Mouse (Mus musculus) brain, embryonic 18.5 days (tissue): ENCODE measurements around the gene Cfap99.

Experiments
- DNase-seq: peaks from one replicate; pipeline ENCODE4 v3.0.0-alpha.2; 2012; ENCODE audit warnings: low read depth, low spot score

Gene Cfap99

DNA sequence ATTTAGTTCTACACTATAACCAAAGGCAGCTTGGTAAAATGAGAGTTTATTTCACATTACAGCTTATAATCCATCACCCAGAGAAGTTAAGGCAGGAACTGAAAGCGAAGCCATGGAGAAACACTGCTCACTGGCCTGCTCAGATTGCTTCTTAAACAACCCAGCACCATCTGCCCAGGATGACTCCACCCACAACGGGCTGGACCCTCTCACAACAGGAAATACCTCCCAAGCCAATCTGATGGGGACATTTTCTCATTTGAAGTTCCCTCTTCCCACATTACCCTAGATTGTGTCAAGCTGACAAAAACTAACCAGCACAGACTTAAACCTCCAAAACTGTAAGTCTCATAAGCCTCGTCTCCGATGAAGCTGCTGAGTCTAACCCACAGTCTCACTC is 10.3 kb upstream of the Cfap99 start:
- no peak for DNase-seq

GRCm38 (mm10) chr5:34279214-34279613 is 9.2 kb upstream of the Cfap99 start:
- no peak for DNase-seq

- no peak for DNase-seq
Observed at GRCm38 (mm10) chr5:34280976-34281375, 7.4 kb upstream of the Cfap99 start.

GRCm38 (mm10) chr5:34283355-34283754 is 5.0 kb upstream of the Cfap99 start:
- DNase-seq, result no peak

- DNase-seq, result no peak
Observed at GRCm38 (mm10) chr5:34284156-34284750, 4.1 kb upstream of the Cfap99 start.

DNA sequence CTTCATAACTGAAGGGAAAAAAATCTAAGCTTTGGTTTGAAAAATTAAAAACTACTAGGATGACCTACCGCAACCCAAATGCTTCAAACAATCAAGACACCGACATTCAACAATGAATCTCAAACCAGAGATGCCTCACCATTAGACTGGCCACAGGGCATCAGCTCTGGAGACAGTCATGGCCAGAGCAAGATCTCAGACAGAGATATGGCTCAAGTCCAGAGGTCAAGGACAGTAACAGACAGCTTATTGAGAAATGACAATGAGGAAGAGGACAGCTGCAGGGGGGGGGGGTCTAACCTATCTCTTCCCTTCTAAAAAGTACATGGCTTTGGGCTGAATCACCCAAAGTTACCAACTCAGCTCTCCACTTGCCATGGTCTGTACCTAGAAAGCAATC is 3.1 kb upstream of the Cfap99 start:
- no peak for DNase-seq

DNA sequence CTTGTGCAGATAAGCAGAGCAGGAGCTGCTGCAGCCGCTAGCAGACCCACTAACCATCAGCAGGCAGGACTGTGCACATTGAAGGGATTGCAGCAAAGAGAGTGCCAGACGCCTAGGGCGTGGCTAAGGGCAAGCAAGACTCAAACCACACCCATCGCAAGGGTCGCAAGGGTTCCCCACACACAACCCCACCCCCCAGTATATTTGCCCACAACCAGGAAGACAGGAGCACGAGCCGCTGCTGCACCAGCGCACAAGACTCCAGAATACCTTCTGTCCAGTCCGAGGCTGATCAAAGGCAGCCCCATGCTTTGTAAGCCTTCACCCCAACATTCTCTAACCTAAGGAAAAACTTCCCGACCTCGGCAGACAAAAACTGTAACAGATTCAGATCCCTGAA is 1.9 kb upstream of the Cfap99 start:
- no peak for DNase-seq

GRCm38 (mm10) chr5:34287001-34287837 is 1.2 kb upstream of the Cfap99 start:
- DNase-seq, result no peak

- no peak for DNase-seq
Observed at GRCm38 (mm10) chr5:34287838-34288145, 608 bp upstream of the Cfap99 start.

DNA sequence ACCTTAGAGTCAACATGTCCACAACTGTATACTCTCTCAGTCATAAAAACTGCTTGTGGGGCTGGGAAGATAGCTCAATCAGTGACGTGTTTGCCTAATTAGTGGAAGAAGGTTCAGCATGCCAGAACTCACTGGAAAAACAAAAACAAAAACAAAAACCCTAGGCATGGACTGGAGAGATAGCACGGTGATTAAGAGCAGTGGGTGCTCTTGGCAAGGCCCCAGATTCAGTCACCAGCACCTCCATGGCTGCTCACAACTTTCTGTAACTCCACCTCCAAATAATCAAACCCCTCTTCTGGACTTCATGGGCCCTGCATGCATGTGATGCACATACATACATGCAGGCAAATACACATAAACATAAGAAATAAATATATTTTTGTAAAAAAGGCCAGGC is 886 bp downstream of the Cfap99 start:
- DNase-seq, result no peak

DNA sequence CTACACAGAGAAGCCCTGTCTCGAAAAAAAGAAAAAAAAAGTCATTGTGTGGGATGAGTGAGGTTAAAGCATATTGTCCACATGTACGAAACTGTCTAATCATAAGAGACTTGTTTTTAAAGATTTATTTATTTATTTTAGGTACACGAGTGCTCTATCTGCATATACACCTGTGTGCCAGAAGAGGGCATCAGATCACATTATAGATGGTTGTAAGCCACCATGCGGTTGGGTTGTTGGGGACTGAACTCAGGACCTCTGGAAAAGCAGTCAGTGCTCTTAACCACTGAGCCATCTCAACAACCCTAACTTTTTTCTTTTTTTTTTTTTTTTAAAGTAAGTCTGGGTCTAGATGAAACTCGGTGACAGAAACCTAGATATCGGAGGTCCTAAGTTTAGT is 5.0 kb downstream of the Cfap99 start:
- DNase-seq, result no peak

DNA sequence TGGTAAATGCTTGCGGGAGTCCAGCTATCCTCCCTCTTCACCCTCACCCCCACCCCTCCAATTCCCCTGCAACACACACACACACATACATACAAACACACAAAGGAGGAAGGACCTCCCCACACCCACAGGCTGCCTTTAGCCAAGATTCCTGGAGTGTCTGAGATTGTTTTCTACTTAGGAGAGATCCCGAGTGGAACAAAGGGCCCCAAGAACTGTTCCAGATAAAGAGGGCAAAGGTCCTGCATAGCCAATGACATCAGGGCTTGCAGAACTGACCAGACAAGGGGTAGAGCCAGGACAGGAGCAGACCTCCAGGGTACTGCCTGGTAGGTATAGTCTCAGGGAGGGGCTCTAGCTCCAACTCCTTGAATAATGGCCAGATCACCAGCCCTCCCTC is 6.3 kb downstream of the Cfap99 start:
- DNase-seq, result no peak

DNA sequence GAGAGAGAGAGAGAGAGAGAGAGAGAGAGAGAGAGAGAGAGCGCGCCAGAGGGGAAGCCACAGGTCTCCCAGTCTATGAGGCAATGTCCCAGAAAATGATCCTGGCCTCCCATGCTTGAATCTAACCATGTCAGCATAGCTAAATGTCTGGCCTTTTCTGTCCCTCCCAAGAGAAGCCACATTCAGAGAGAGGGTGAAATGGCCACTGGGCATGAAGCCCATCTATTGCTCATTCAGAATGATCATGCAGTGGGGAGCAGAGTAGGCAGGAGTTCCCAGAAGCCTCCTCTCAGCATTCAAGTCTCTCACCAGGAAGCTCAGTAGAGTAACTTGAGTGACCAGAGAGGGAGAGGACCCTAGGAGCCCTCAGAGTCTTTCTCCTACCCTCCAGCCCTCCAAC is 6.7 kb downstream of the Cfap99 start:
- DNase-seq, result no peak

- DNase-seq, result no peak
Observed at GRCm38 (mm10) chr5:34298061-34298460, 9.7 kb downstream of the Cfap99 start.

GRCm38 (mm10) chr5:34298937-34299535 is 10.6 kb downstream of the Cfap99 start:
- no peak for DNase-seq

DNA sequence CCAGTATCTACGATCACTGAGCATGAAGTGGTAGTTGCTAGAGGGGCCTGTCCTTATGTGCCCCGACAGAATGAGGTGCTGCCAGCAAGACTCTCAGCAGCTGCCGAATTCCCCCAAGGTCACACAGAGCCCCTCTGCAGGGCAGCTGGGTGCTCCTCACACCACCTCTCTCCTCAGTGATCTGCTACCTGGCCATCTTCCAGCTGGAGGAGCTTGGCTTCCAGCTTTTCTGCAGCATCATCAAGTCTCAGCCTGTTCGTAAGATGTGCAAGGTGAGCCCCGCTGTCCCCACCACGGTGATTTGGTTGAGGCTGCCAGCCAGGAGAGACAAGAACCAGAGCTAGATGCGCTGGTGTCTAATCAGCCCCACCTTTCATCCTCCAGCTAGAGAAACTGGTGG is 14.0 kb downstream of the Cfap99 start:
- no peak for DNase-seq

- DNase-seq, result no peak
Observed at GRCm38 (mm10) chr5:34309016-34309415, 20.6 kb downstream of the Cfap99 start.

DNA sequence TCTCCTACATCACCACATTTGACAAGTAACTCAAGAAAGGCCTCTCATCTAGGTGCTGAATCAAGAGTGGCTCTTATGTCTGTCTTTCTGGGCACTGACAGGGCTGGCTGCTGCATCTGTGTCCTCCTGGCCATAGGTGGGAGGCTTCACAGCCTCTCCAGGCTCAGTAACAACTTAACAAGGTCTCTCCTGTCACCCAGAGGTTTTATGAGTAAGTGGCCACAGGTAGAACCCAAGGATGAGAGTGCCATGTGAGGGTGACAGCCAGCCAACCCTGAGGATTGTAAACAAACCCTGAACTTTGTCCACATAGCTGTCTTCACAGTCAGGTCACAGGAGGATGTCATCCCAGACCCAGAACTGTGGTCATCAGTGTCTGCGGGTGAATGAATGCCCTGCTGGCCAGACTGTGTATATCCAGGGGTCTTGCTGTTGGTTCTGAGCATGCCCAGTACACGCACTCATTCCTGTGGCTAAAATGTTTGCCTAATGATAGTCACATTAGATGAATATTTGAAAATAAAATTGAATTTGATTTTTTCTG is 31.2 kb downstream of the Cfap99 start:
- no peak for DNase-seq

- DNase-seq, result no peak
Observed at GRCm38 (mm10) chr5:34321236-34321635, 32.8 kb downstream of the Cfap99 start.

DNA sequence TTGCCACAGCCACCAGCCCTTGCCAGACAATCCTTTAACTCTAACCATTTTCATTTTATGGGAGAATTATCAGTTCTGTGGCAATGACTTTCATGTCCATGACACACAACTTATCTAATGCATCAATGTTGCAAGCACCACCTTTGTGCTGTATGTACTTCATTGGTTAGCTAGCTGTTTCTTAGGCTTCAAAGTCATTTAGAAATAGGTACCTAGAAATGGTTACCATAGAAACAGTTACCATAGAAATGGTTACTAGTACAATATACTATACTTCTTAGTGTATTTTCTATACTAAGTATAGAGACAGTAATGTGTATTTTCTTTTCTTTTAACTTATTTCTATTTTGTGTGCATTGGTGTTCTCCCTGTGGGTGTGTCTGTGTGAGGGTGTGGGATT is 36.9 kb downstream of the Cfap99 start:
- no peak for DNase-seq

DNA sequence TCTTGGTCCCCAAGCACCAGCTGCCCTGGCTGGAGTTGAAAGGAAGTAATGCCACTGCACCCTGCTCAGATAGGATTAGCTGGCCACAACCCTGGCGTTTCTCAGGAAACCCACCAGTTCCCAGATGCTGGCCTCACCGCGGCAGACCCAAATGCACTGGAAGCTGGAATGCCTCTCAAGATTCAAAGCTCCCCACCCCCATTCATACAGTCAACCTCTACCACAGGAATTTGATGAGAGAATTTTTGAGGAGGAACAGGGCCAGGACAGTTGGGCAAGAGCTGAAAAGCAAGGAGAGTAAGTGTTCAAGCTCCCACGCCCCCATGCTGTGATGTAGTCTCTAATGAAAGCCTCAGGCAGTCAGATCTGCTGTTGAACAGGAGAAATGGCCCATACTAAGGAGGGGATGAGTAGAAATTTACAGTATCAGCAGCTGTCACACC is 37.9 kb downstream of the Cfap99 start:
- no peak for DNase-seq

DNA sequence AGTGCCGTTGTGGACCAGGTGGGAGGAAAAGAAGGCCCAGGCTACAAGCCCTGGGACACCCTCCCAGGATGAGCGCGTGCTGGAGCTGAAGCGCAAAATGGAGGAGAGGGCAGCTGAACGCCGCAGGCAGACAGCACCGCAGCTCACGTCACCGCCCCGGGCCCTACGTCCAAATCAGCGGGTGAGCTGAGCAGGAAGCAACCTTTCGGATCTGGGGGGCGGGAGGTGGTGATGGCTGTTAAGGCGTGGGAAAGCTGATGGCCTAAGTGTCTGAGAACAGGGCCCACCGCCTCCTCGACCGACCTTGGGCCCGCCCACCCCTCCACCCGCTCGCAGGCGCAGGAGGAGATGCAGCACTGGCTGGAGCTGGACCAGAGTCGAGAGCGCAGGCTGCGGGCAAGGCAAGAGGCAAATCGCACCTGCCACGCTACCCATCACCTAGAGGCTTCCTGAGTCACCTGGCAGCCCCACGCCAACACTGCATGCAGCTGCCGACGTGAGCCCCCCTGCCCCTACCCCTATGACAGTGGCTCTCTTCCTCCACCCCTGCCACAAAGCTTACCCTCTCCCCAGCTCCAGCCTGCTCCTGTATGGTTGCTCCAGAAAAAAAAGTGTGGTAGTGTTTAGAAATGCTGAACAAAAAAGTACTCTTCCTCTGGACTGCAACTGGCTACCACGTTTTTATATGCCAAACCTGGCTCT is 38.6 kb downstream of the Cfap99 start:
- DNase-seq, result no peak
